Mouse (Mus musculus): ENCODE results near the gene Hadhb. TPM values are rescaled to one million over a fixed set of nuclear protein-coding genes. Genes with fewer than 3 reads are reported as not detected.

Gene Hadhb
- polyA plus RNA-seq, 1 experiment from 2014 or later, result 127 TPM

DNA sequence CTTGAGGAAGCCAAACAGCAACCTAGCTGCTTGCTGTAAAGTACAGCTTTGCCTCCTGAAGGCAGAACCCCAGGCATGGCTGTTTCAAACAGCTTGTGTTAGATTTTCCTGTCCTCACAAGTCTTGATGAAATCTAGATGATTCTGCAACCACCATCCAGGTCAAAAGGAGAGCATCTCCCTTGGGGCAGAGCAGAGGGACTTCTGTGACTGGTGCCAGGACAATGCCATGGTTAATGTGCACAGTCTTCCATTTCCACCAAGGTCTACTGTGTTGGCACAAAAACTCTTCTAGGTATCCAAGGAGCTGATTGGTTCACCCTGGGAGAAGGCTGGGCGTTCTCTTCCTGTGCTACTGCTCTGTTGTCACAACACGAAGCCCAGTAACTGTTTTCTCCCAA lies 64.7 kb downstream of the Hadhb start:
- ATAC-seq (ENCODE audit: insufficient number of reproducible peaks, low FRiP score, low TSS enrichment, low read depth) (no peak), DNase-seq (ENCODE audit: low spot score) (no peak)
- no peaks in the 10 kb centered on the region for H3K27me3 ChIP-seq (ENCODE audit: control insufficient read depth, insufficient read depth, low read length)
- H3K4me3 ChIP-seq (ENCODE audit: low read depth, low read length), result no peak overlapping the region
- no peak overlapping the region for H3K4me2 ChIP-seq (ENCODE audit: low read depth, severe bottlenecking)
- no peaks in the 10 kb centered on the region for H3K36me3 ChIP-seq (ENCODE audit: control insufficient read depth, insufficient read depth, low read length)
- H3K4me1 ChIP-seq (ENCODE audit: control insufficient read depth, insufficient read depth, low read length), result no peaks in the 10 kb centered on the region
- no peaks in the 10 kb centered on the region for H3K9me3 ChIP-seq (ENCODE audit: control insufficient read depth, low read length)
- H3K27ac ChIP-seq (replicated peaks; ENCODE audit: low read depth, low read length), result no peak overlapping the region
- H3K9ac ChIP-seq (ENCODE audit: low read length), result no peak overlapping the region
- WGBS, result 91% methylated on average over 2 of the region's 2 CpGs

DNA sequence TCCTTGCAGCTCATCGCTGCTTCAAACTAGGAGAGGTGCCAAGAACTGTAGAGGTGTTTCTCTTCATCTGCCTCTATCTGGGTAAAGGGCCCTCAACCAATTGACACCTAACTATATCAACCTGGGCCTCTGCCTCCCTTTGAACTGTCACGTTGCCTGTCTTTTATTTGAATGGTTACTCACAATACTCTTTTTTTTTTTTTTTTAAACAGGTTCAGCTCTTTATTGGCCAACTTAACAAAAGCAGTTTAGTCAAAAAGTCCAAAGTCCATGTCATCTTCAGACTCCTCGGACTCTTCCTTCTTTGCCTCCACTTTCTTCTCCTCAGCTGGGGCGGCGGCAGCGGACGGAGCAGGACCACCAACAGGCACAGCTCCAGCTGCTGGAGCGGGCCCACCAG lies 65.6 kb downstream of the Hadhb start:
- Histone ChIP-seq H3K27me3 (ENCODE audit: control insufficient read depth, insufficient read depth, low read length) (no peaks in the 10 kb centered on the region), H3K9ac (ENCODE audit: low read length) (no peak overlapping the region), H3K9me3 (ENCODE audit: control insufficient read depth, low read length) (no peaks in the 10 kb centered on the region), H3K4me3 (ENCODE audit: low read depth, low read length) (no peak overlapping the region), H3K27ac (replicated peaks; ENCODE audit: low read depth, low read length) (no peak overlapping the region), H3K4me1 (ENCODE audit: control insufficient read depth, insufficient read depth, low read length) (no peaks in the 10 kb centered on the region), H3K36me3 (ENCODE audit: control insufficient read depth, insufficient read depth, low read length) (no peaks in the 10 kb centered on the region), H3K4me2 (ENCODE audit: low read depth, severe bottlenecking) (no peak overlapping the region)
- no peak for ATAC-seq (ENCODE audit: insufficient number of reproducible peaks, low FRiP score, low TSS enrichment, low read depth)
- DNase-seq (ENCODE audit: low spot score), result no peak
- 88% methylated on average over 8 of the region's 8 CpGs for WGBS

DNA sequence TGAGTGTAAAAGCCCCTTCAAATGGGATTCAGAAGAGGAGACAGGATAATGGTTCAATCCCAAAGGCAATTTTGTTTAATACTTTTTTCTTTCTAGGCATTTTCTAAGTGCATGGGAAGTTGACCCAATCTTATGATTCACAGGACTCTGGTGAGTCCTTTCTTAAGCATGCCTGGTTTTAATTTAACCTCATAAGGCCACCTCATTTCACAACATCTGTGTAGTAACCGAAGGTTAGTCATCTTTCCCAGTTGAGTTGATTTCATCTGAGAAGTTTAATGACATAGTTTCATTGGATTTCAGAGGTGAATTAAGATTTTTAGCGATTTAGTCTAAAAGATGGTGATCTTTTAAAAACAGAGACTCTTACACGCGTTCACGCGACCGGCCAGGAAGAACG lies 67.6 kb downstream of the Hadhb start:
- WGBS, result 95% methylated on average over 8 of the region's 8 CpGs
- no peak for DNase-seq (ENCODE audit: low spot score)
- no peaks in the 10 kb centered on the region for H3K4me1 ChIP-seq (ENCODE audit: control insufficient read depth, insufficient read depth, low read length)

DNA sequence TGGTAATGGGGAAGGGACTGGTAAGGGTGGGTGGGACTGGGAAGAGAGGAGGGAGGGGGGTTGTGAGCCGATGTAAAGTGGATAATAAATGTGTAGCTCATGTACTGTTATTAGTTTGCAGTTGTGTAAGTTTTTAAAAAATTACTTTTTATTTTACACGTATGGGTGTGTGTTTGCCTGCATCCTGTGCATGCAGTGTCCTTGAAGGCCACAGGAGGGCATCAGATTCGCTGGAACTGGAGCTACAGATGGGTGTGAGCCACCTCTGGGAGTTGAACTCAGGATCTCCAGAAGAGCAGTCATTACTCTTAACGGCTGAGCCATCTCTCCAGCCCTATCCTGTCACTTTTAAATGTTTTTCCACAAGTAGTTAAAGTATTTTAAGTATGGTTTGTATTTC lies 75.9 kb downstream of the Hadhb start:
- Histone ChIP-seq H3K9ac (ENCODE audit: low read length) (no peak overlapping the region), H3K4me2 (ENCODE audit: low read depth, severe bottlenecking) (no peak overlapping the region), H3K4me1 (ENCODE audit: control insufficient read depth, insufficient read depth, low read length) (peaks cover 9% of the 10 kb centered on the region), H3K36me3 (ENCODE audit: control insufficient read depth, insufficient read depth, low read length) (peaks cover 2% of the 10 kb centered on the region; the same call in 1 of the 2 replicates), H3K9me3 (ENCODE audit: control insufficient read depth, low read length) (no peaks in the 10 kb centered on the region), H3K27ac (replicated peaks; ENCODE audit: low read depth, low read length) (no peak overlapping the region), H3K4me3 (ENCODE audit: low read depth, low read length) (no peak overlapping the region), H3K27me3 (ENCODE audit: control insufficient read depth, insufficient read depth, low read length) (no peaks in the 10 kb centered on the region)
- DNase-seq (ENCODE audit: low spot score), result no peak
- 81% methylated on average over 4 of the region's 4 CpGs for WGBS
- no peak for ATAC-seq (ENCODE audit: insufficient number of reproducible peaks, low FRiP score, low TSS enrichment, low read depth)

More for the DNA sequence above, 67.6 kb downstream of the Hadhb start:
- no peak overlapping the region for H3K4me2 ChIP-seq (ENCODE audit: low read depth, severe bottlenecking)
- no peaks in the 10 kb centered on the region for H3K36me3 ChIP-seq (ENCODE audit: control insufficient read depth, insufficient read depth, low read length)
- no peak overlapping the region for H3K27ac ChIP-seq (replicated peaks; ENCODE audit: low read depth, low read length)
- no peak overlapping the region for H3K9ac ChIP-seq (ENCODE audit: low read length)
- H3K4me3 ChIP-seq (ENCODE audit: low read depth, low read length), result no peak overlapping the region
- H3K27me3 ChIP-seq (ENCODE audit: control insufficient read depth, insufficient read depth, low read length), result no peaks in the 10 kb centered on the region
- no peaks in the 10 kb centered on the region for H3K9me3 ChIP-seq (ENCODE audit: control insufficient read depth, low read length)
- ATAC-seq (ENCODE audit: insufficient number of reproducible peaks, low FRiP score, low TSS enrichment, low read depth), result no peak

DNA sequence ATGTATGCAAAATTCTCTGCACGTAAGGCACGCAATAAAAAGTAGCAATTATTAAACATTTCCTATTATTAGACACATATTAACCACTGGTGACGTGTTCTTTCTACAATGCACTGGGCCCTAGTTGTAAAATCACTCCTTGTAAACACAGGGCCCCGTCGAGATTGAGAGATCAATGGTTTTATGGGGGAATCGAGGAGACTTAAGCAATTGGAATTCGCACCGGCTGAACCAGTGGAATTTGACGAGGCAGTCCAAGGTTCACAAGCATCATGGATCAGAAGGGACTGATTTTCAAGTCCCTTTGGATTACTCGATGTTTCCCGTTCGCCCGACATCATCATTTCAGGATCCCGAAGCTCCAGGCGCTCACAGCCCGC lies 76.8 kb downstream of the Hadhb start:
- WGBS, result 57% methylated on average over 16 of the region's 16 CpGs
- Histone ChIP-seq H3K4me1 (ENCODE audit: control insufficient read depth, insufficient read depth, low read length) (peaks cover 9% of the 10 kb centered on the region), H3K9me3 (ENCODE audit: control insufficient read depth, low read length) (no peaks in the 10 kb centered on the region), H3K4me2 (ENCODE audit: low read depth, severe bottlenecking) (peak overlapping the region; percentile 89), H3K4me3 (ENCODE audit: low read depth, low read length) (peak overlapping the region; percentile 73), H3K27ac (replicated peaks; ENCODE audit: low read depth, low read length) (no peak overlapping the region; the same call in 1 of the 2 replicates), H3K36me3 (ENCODE audit: control insufficient read depth, insufficient read depth, low read length) (peaks cover 2% of the 10 kb centered on the region; the same call in 1 of the 2 replicates), H3K9ac (ENCODE audit: low read length) (peak overlapping the region; percentile 62), H3K27me3 (ENCODE audit: control insufficient read depth, insufficient read depth, low read length) (no peaks in the 10 kb centered on the region)
- ATAC-seq (ENCODE audit: insufficient number of reproducible peaks, low FRiP score, low TSS enrichment, low read depth), result no peak
- DNase-seq (ENCODE audit: low spot score), result no peak

DNA sequence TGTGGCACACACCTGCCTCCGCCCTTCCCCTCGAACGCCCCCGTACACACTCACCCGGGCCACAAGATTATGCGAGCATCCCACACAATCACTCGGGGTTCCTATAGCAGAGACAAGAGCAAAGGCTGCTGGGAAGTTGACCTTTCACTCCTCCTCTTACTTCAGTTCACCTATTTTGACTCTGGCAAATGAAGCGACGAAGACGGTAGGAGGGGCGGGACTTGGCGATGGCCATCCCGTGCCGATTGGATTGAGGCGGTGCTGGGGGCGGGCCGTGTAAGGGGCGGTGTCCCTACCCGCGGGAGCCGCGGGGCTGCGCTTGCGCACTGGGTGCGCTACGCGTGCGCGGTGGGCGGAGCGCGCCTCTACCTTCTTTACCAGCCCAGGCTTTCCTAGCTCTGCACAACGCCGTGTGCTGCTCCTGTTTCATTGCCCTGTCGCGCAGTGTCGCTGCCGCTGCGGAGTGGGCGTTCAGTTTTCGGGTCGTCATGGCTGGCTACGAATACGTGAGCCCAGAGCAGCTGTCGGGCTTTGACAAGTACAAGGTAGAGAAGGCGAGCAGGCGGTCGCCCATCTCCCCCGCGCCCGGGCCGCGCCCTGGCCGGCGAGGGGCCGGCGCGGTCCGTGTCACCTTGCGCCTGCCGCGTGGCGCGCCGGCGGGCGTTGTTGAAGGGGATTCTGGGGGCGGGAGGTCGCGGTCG lies 77.4 kb downstream of the Hadhb start, which contains the start of gene Selenoi:
TSS of gene Selenoi (plus strand) at position 311 of the 701 bp plus-strand sequence.
- Histone ChIP-seq H3K9ac (ENCODE audit: low read length) (peak within 1 kb of the TSS; percentile 81), H3K27me3 (ENCODE audit: control insufficient read depth, insufficient read depth, low read length) (no peaks in the 10 kb centered on the region), H3K4me3 (ENCODE audit: low read depth, low read length) (peak within 1 kb of the TSS; percentile 73), H3K9me3 (ENCODE audit: control insufficient read depth, low read length) (no peaks in the 10 kb centered on the region), H3K36me3 (ENCODE audit: control insufficient read depth, insufficient read depth, low read length) (peaks cover 2% of the 10 kb centered on the region; the same call in 1 of the 2 replicates), H3K4me2 (ENCODE audit: low read depth, severe bottlenecking) (peak within 1 kb of the TSS; percentile 89), H3K4me1 (ENCODE audit: control insufficient read depth, insufficient read depth, low read length) (peaks cover 9% of the 10 kb centered on the region), H3K27ac (replicated peaks; ENCODE audit: low read depth, low read length) (peak within 1 kb of the TSS; percentile 72; the same call in 1 of the 2 replicates)
- peak; percentile 100 for ATAC-seq (ENCODE audit: insufficient number of reproducible peaks, low FRiP score, low TSS enrichment, low read depth)
- peak; percentile 96 for DNase-seq (ENCODE audit: low spot score)
- WGBS, result 2% methylated on average over 71 of the region's 71 CpGs

DNA sequence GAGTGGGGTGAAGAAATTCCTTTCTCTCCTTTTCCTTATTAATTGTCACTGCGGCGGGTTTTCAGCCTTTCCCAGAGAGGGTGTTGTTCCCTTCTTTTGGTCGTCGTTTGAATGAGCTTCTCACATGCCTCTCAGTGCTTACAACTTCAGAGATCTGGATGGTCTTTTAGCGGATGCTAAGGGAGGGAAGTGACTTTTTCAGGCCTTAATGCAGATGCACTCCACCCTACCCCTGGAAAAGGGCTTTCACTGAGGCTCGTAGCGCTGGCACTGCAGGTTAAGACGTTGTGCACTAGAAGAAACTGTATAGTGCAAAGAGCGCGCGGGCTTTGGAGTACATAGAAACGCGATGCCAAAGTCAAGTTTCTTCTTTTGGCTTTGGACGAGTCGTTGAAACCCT lies 78.0 kb downstream of the Hadhb start:
- Histone ChIP-seq H3K4me2 (ENCODE audit: low read depth, severe bottlenecking) (peak overlapping the region; percentile 89), H3K9me3 (ENCODE audit: control insufficient read depth, low read length) (no peaks in the 10 kb centered on the region), H3K4me3 (ENCODE audit: low read depth, low read length) (peak overlapping the region; percentile 73), H3K9ac (ENCODE audit: low read length) (peak overlapping the region; percentile 81), H3K36me3 (ENCODE audit: control insufficient read depth, insufficient read depth, low read length) (peaks cover 2% of the 10 kb centered on the region; the same call in 1 of the 2 replicates), H3K4me1 (ENCODE audit: control insufficient read depth, insufficient read depth, low read length) (peaks cover 9% of the 10 kb centered on the region), H3K27ac (replicated peaks; ENCODE audit: low read depth, low read length) (peak overlapping the region; percentile 72; the same call in 1 of the 2 replicates), H3K27me3 (ENCODE audit: control insufficient read depth, insufficient read depth, low read length) (no peaks in the 10 kb centered on the region)
- WGBS, result 5% methylated on average over 15 of the region's 15 CpGs
- no peak for ATAC-seq (ENCODE audit: insufficient number of reproducible peaks, low FRiP score, low TSS enrichment, low read depth)
- no peak for DNase-seq (ENCODE audit: low spot score)

DNA sequence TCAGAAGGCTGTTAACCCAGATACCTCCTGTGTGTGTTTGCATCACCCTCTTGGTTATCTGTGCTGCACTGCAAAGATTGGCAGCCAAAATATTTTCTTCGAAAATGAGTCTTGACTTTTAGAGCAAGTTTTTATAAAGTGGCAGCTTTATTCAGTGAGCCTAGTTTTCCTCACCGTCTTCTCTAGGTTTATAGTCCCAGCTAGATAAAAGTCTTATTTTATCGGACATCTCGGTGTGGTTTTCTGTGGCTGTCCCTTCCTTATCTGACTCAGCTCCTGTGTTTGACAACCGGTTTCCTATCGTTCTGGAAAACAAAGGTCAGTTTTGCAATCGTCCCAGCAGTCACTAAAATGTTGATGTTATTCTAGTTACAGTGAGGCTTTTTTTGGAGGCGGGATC lies 78.9 kb downstream of the Hadhb start:
- no peak overlapping the region for H3K9ac ChIP-seq (ENCODE audit: low read length)
- DNase-seq (ENCODE audit: low spot score) (no peak), ATAC-seq (ENCODE audit: insufficient number of reproducible peaks, low FRiP score, low TSS enrichment, low read depth) (no peak)
- H3K27me3 ChIP-seq (ENCODE audit: control insufficient read depth, insufficient read depth, low read length), result no peaks in the 10 kb centered on the region
- WGBS, result 79% methylated on average over 8 of the region's 8 CpGs
- H3K36me3 ChIP-seq (ENCODE audit: control insufficient read depth, insufficient read depth, low read length), result peaks cover 2% of the 10 kb centered on the region; the same call in 1 of the 2 replicates
- no peaks in the 10 kb centered on the region for H3K9me3 ChIP-seq (ENCODE audit: control insufficient read depth, low read length)
- no peak overlapping the region for H3K4me3 ChIP-seq (ENCODE audit: low read depth, low read length)
- no peak overlapping the region for H3K27ac ChIP-seq (replicated peaks; ENCODE audit: low read depth, low read length)
- H3K4me2 ChIP-seq (ENCODE audit: low read depth, severe bottlenecking), result peak overlapping the region; percentile 89; the same call in 1 of the 2 replicates
- H3K4me1 ChIP-seq (ENCODE audit: control insufficient read depth, insufficient read depth, low read length), result peaks cover 9% of the 10 kb centered on the region
